Mouse (Mus musculus) myocyte (in vitro differentiated cells): ENCODE results near the gene Vps13a.

Experiments used
- MAX ChIP-seq: IDR thresholded peaks from one replicate; pipeline ENCODE4 v1.6.1; 2011; ENCODE audit warnings: low read depth, mild to moderate bottlenecking, control low read depth
- USF1 ChIP-seq: IDR thresholded peaks from one replicate; pipeline ENCODE4 v1.6.1; 2011; ENCODE audit warnings: low read depth, mild to moderate bottlenecking, control low read depth, moderate library complexity

GRCm38 (mm10) chr19:16812072-16812608 is 31.4 kb upstream of the Vps13a start:
- TF ChIP-seq MAX (no peak), USF1 (no peak)
